Mouse (Mus musculus) MEL (cell line): Measurements from ENCODE around the gene Tmem145. TPM values are rescaled to one million over a fixed set of nuclear protein-coding genes. Genes with fewer than 3 reads are reported as not detected.
A peak's percentile ranks its signal among the peaks of the same experiment; 100 is the strongest.

Experiments
- DNase-seq: peaks from one replicate; pipeline ENCODE4 v3.0.0; 2011; ENCODE audit warnings: low read depth, low spot score
- H3K27ac ChIP-seq: 2 replicates; pipeline ENCODE4 v1.5.1; 2012; ENCODE audit warnings: low read depth, mild to moderate bottlenecking, control low read depth, low read length, moderate library complexity; ENCODE audit not compliant: control insufficient read depth
- H3K27me3 ChIP-seq, 2 experiments: fragments of 150-350 bp in 1 of 2; sonication (generic) in 1 of 2; 2 replicates each; pipeline ENCODE4 v1.6.1; 2012; ENCODE audit warnings: low read length in 2 of 2, mild to moderate bottlenecking in 2 of 2, improper control_type of control experiment in 1 of 2, moderate library complexity in 1 of 2; ENCODE audit not compliant: insufficient read depth in 2 of 2, control insufficient read depth in 1 of 2
- H3K36me3 ChIP-seq, 2 experiments: 2 replicates each; pipeline ENCODE4 v1.6.1; 2012 to 2014; ENCODE audit warnings: low read length in 2 of 2, improper control_type of control experiment in 1 of 2, inconsistent platforms in 1 of 2, mild to moderate bottlenecking in 1 of 2; ENCODE audit not compliant: insufficient read depth in 2 of 2, control insufficient read depth in 1 of 2
- H3K4me1 ChIP-seq, 2 experiments: fragments of 150-350 bp in 1 of 2; sonication (generic) in 1 of 2; 2 replicates each; pipeline ENCODE4 v1.6.1; 2012; ENCODE audit warnings: low read length in 2 of 2, improper control_type of control experiment in 1 of 2, mild to moderate bottlenecking in 1 of 2; ENCODE audit not compliant: insufficient read depth in 2 of 2, control insufficient read depth in 1 of 2
- H3K4me3 ChIP-seq, 2 experiments: fragments of 150-350 bp in 1 of 2; sonication (generic) in 1 of 2; 2 replicates each; pipeline ENCODE4 v1.5.1; 2012; ENCODE audit warnings: low read depth in 2 of 2, low read length in 2 of 2, mild to moderate bottlenecking in 2 of 2, moderate library complexity in 2 of 2, control low read depth in 1 of 2, improper control_type of control experiment in 1 of 2; ENCODE audit not compliant: control insufficient read depth in 1 of 2, insufficient read depth in 1 of 2
- H3K79me2 ChIP-seq: 2 replicates; pipeline ENCODE4 v1.6.1; 2012; ENCODE audit warnings: mild to moderate bottlenecking, low read length, moderate library complexity; ENCODE audit not compliant: control insufficient read depth, poor library complexity, insufficient read depth
- H3K9ac ChIP-seq: 2 replicates; pipeline ENCODE4 v1.6.1; 2012; ENCODE audit warnings: low read depth, mild to moderate bottlenecking, control low read depth, low read length, moderate library complexity; ENCODE audit not compliant: control insufficient read depth, poor library complexity, severe bottlenecking
- H3K9me3 ChIP-seq: fragments of 150-350 bp; sonication (generic); replicated peaks from 2 replicates; pipeline ENCODE4 v1.6.1; 2012; ENCODE audit warnings: mild to moderate bottlenecking, low read length, improper control_type of control experiment, moderate library complexity; ENCODE audit not compliant: insufficient read depth
- BHLHE40 ChIP-seq: IDR thresholded peaks from 2 replicates; pipeline ENCODE4 v1.6.1; 2012; ENCODE audit warnings: low read depth, mild to moderate bottlenecking, inconsistent platforms, low read length, improper control_type of control experiment, borderline replicate concordance
- CHD1 ChIP-seq: IDR thresholded peaks from 2 replicates; pipeline ENCODE4 v1.6.1; 2012; ENCODE audit warnings: low read depth, mild to moderate bottlenecking, inconsistent platforms, low read length, improper control_type of control experiment
- CHD2 ChIP-seq: IDR thresholded peaks from 2 replicates; pipeline ENCODE4 v1.6.1; 2011; ENCODE audit warnings: low read length, improper control_type of control experiment
- ELF1 ChIP-seq: IDR thresholded peaks from 2 replicates; pipeline ENCODE4 v1.6.1; 2014; ENCODE audit warnings: low read depth, mild to moderate bottlenecking, inconsistent platforms, low read length, improper control_type of control experiment, moderate library complexity
- ETS1 ChIP-seq: IDR thresholded peaks from 2 replicates; pipeline ENCODE4 v1.6.1; 2012; ENCODE audit warnings: low read depth, mild to moderate bottlenecking, inconsistent platforms, low read length, improper control_type of control experiment, moderate library complexity
- GABPA ChIP-seq: IDR thresholded peaks from 2 replicates; pipeline ENCODE4 v1.6.1; 2012; ENCODE audit warnings: low read depth, mild to moderate bottlenecking, inconsistent platforms, low read length, improper control_type of control experiment, moderate library complexity
- GATA1 ChIP-seq: IDR thresholded peaks from 2 replicates; pipeline ENCODE4 v1.6.1; 2011; ENCODE audit warnings: low read depth, low read length, improper control_type of control experiment
- KAT2A ChIP-seq: conservative IDR thresholded peaks from 2 replicates; pipeline ENCODE4 v1.6.1; 2012; ENCODE audit warnings: low read depth, low read length, improper control_type of control experiment, inconsistent platforms
- MAFK ChIP-seq: IDR thresholded peaks from 2 replicates; pipeline ENCODE4 v1.6.1; 2011; ENCODE audit warnings: low read depth, mild to moderate bottlenecking, low read length, improper control_type of control experiment, borderline replicate concordance
- MAZ ChIP-seq: IDR thresholded peaks from 2 replicates; pipeline ENCODE4 v1.6.1; 2012; ENCODE audit warnings: low read depth, mild to moderate bottlenecking, inconsistent platforms, low read length, improper control_type of control experiment
- MEF2A ChIP-seq: IDR thresholded peaks from 2 replicates; pipeline ENCODE4 v1.6.1; 2014; ENCODE audit warnings: low read depth, mild to moderate bottlenecking, inconsistent platforms, low read length, improper control_type of control experiment; ENCODE audit not compliant: poor library complexity, insufficient replicate concordance, severe bottlenecking; ENCODE audit errors: extremely low read depth
- MXI1 ChIP-seq: IDR thresholded peaks from 2 replicates; pipeline ENCODE4 v1.6.1; 2011; ENCODE audit warnings: mild to moderate bottlenecking, low read depth, low read length, improper control_type of control experiment
- MYC ChIP-seq: IDR thresholded peaks from 2 replicates; pipeline ENCODE4 v1.6.1; 2011; ENCODE audit warnings: low read depth, mild to moderate bottlenecking, low read length, improper control_type of control experiment, moderate library complexity
- NELFE ChIP-seq: IDR thresholded peaks from 2 replicates; pipeline ENCODE4 v1.6.1; 2011; ENCODE audit warnings: low read depth, low read length, improper control_type of control experiment
- NRF1 ChIP-seq: IDR thresholded peaks from 2 replicates; pipeline ENCODE4 v1.6.1; 2014; ENCODE audit warnings: low read depth, mild to moderate bottlenecking, inconsistent platforms, low read length, improper control_type of control experiment, moderate library complexity; ENCODE audit not compliant: poor library complexity, insufficient read depth, severe bottlenecking
- POLR2A ChIP-seq, 2 experiments: IDR thresholded peaks; 2 replicates each; pipeline ENCODE4 v1.6.1; 2011 to 2012; ENCODE audit warnings: low read length in 2 of 2, mild to moderate bottlenecking in 2 of 2, control low read depth in 1 of 2, improper control_type of control experiment in 1 of 2, low read depth in 1 of 2, moderate library complexity in 1 of 2; ENCODE audit not compliant: control insufficient read depth in 1 of 2, insufficient read depth in 1 of 2, poor library complexity in 1 of 2
- POLR2AphosphoS2 ChIP-seq: IDR thresholded peaks from 2 replicates; pipeline ENCODE4 v1.6.1; 2011; ENCODE audit warnings: low read length, improper control_type of control experiment
- POLR2AphosphoS5 ChIP-seq: IDR thresholded peaks from 2 replicates; pipeline ENCODE4 v1.6.1; 2012; ENCODE audit warnings: low read depth, borderline replicate concordance, mild to moderate bottlenecking, inconsistent platforms, low read length, moderate library complexity, mixed read lengths
- RAD21 ChIP-seq: IDR thresholded peaks from 2 replicates; pipeline ENCODE4 v1.6.1; 2011; ENCODE audit warnings: mild to moderate bottlenecking, low read depth, low read length, improper control_type of control experiment
- SMC3 ChIP-seq: IDR thresholded peaks from 2 replicates; pipeline ENCODE4 v1.6.1; 2011; ENCODE audit warnings: low read depth, low read length, improper control_type of control experiment
- UBTF ChIP-seq: IDR thresholded peaks from 2 replicates; pipeline ENCODE4 v1.6.1; 2012; ENCODE audit warnings: low read depth, mild to moderate bottlenecking, inconsistent platforms, low read length, improper control_type of control experiment, moderate library complexity, borderline replicate concordance; ENCODE audit not compliant: insufficient read depth
- USF1 ChIP-seq: IDR thresholded peaks from 2 replicates; pipeline ENCODE4 v1.6.1; 2014; ENCODE audit warnings: low read depth, mild to moderate bottlenecking, inconsistent platforms, low read length, improper control_type of control experiment, moderate library complexity
- USF2 ChIP-seq, 2 experiments: IDR thresholded peaks; 2 replicates each; pipeline ENCODE4 v1.6.1; 2011 to 2012; ENCODE audit warnings: improper control_type of control experiment in 2 of 2, low read length in 2 of 2, borderline replicate concordance in 1 of 2, inconsistent platforms in 1 of 2, low read depth in 1 of 2, mild to moderate bottlenecking in 1 of 2; ENCODE audit not compliant: insufficient read depth in 1 of 2
- ZMIZ1 ChIP-seq: IDR thresholded peaks from 2 replicates; pipeline ENCODE4 v1.6.1; 2012; ENCODE audit warnings: low read depth, mild to moderate bottlenecking, inconsistent platforms, low read length, improper control_type of control experiment, moderate library complexity
- ZNF384 ChIP-seq: IDR thresholded peaks from 2 replicates; pipeline ENCODE4 v1.6.1; 2012; ENCODE audit warnings: low read depth, mild to moderate bottlenecking, inconsistent platforms, low read length, improper control_type of control experiment
- polyA plus RNA-seq, 2 experiments: library from polyadenylated mRNA; stranded (reverse) in 1 of 2; unstranded in 1 of 2; fragments of >175 nt in 1 of 2; fragments of >200 nt in 1 of 2; gene quantifications; 2 replicates each; pipeline versions ENCODE4 v1.2.1 to v1.2.4; 2012; ENCODE audit warnings: low replicate concordance in 2 of 2, low read depth in 1 of 2; ENCODE audit not compliant: insufficient read length in 2 of 2, insufficient read depth in 1 of 2, missing spikeins in 1 of 2
- total RNA-seq: library from RNA; depleted of rRNA; stranded (reverse); fragments of 300-350 nt; gene quantifications from 2 replicates; pipeline ENCODE4 v1.2.3, GENCODE M21; 2012

Tmem145 gene
- total and polyA plus RNA-seq, 3 experiments = not detected

DNA sequence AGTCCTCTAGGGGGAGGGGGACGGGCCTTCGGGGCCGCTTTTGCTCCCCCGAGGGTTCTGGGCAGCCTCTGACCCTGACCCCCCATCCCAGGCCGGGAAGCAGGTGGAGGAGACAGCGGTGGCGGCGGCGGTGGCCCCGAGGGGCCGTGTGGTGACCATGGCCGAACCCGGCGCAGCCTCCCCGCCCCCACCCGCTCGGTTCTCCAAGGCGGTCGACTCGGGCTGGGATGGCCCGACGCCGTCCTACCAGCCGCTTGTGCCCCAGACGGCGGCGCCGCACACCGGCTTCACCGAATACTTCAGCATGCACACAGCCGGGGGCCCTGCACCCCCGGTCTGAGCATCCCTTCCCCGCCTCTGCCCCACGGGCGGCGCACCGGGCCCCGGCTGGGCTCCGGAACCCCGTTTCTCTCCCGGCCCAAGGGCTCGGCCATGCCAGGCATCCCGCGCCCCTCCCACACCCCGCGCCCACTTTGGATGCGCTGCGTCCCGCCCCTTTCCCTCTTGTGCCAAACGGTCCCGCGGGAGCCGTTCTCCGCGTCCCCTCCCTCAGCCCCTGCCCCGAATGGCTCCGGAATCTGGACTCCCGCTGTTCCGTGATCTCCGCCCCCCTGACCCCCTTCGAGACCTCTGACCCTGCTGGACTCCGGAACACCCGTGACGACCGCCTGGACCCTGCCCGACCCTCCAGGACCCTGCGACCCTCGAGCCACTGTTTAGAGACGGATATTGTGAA lies 9.6 kb downstream of the Tmem145 start:
- Histone ChIP-seq H3K9ac (no peak overlapping the region), H3K9me3 (no peaks in the 10 kb centered on the region), H3K27ac (no peak overlapping the region), H3K79me2 (peaks cover 7% of the 10 kb centered on the region; the same call in 1 of the 2 replicates), H3K4me3 (no peak overlapping the region), H3K27me3 (peaks cover 0 to 2% of the 10 kb centered on the region in 2 experiments; a peak in 3 of 4 replicates), H3K36me3 (peaks cover 0 to 3% of the 10 kb centered on the region in 2 experiments; a peak in 2 of 4 replicates), H3K4me1 (peaks cover 0 to 10% of the 10 kb centered on the region in 2 experiments; a peak in 2 of 4 replicates)
- DNase-seq = no peak
- no peak for TF ChIP-seq CHD1
- TF ChIP-seq GATA1 = no peak
- TF ChIP-seq ELF1 = no peak
- no peak for TF ChIP-seq USF2 (IDR thresholded peaks at IDR 0.05; ENCODE audit: borderline replicate concordance in 1 of 2, insufficient read depth in 1 of 2, low read depth in 1 of 2, low read length in 2 of 2)

DNA sequence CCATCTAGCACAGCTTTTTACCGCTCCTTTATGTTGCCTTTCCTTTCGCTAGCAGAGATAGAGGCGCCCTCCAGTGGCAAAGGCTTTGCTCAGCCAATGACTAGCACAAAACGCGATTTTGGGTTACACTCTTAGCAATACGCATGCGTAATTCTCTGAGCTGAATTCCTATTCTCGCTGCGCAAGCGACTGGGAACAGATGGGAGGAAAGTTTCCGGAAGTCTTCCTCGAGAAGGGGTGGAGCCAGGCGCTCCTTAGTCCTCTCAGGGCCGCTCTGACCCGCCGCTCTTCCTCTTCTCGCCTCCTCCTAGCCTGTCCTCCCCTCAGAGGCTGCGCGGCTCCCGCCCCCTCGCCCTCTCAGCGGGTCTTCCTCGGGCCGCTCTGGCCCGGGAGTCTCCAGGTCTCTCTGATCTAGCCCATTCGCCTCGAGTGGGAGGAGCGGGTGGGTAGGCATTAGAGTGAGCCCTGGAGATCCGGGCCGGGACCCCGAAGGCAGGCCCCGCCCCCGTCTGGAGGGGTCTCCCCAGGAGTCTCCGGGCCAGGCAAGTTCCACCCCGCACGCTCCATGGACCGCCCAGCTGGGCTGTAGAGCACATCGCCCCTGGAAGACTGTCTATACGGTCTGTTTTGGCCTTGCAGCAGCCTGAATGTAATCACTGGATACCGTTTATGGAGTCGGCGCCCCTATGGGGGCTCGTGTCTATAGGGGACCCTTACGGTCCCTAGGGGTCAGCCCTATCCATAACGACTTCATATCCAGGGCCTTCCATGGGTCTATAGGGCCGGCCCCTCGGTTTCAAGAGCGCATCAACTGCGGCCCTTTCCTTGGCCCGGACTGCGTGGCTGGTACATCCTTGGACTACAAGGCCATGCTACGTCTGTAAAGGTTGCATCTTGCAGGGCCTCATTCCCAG lies 10.9 kb downstream of the Tmem145 start, which contains the start of gene Megf8:
TSS of gene Megf8 (plus strand) at position 633 of the 914 bp plus-strand sequence.
- Histone ChIP-seq H3K27ac (peak within 1 kb of the TSS; percentile 21), H3K9ac (peak within 1 kb of the TSS; percentile 78), H3K9me3 (no peaks in the 10 kb centered on the region), H3K4me3 (peak within 1 kb of the TSS; percentile 72 to 88), H3K79me2 (peaks cover 7% of the 10 kb centered on the region), H3K27me3 (peaks cover 0 to 2% of the 10 kb centered on the region in 2 experiments; a peak in 3 of 4 replicates), H3K4me1 (peaks cover 0 to 10% of the 10 kb centered on the region in 2 experiments; a peak in 2 of 4 replicates), H3K36me3 (peaks cover 0 to 3% of the 10 kb centered on the region in 2 experiments; a peak in 2 of 4 replicates)
- peak; percentile 99 for DNase-seq
- TF ChIP-seq CHD2 = no peak
- TF ChIP-seq ELF1 = peak; percentile 93
- TF ChIP-seq MXI1 = peak; percentile 11
- no peak for TF ChIP-seq BHLHE40
- peak; percentile 90 for TF ChIP-seq NRF1
- TF ChIP-seq MYC = 0 out of 2 replicates have a peak, but pooled peaks have one; percentile 58
- no peak for TF ChIP-seq POLR2AphosphoS5
- TF ChIP-seq MAZ = no peak; the same call in 1 of the 2 replicates
- TF ChIP-seq UBTF = 0 out of 2 replicates have a peak, but pooled peaks have one; percentile 53
- TF ChIP-seq MAFK = no peak
- TF ChIP-seq ETS1 = 0 out of 2 replicates have a peak, but pooled peaks have one; percentile 53
- TF ChIP-seq SMC3 = peak; percentile 96
- TF ChIP-seq RAD21 = peak; percentile 93
- no peak for TF ChIP-seq ZNF384
- TF ChIP-seq KAT2A = no peak; the same call in 1 of the 2 replicates
- peak; percentile 45; the same call in 1 of the 2 replicates for TF ChIP-seq ZMIZ1
- TF ChIP-seq NELFE = peak; percentile 54
- no peak; the same call in 1 of the 2 replicates for TF ChIP-seq CHD1
- peak; percentile 53 to 65; a peak in 1 of 4 replicates for TF ChIP-seq POLR2A (IDR thresholded peaks at IDR 0.05; ENCODE audit: control insufficient read depth in 1 of 2, insufficient read depth in 1 of 2, low read depth in 1 of 2, low read length in 2 of 2, poor library complexity in 1 of 2)
- TF ChIP-seq MEF2A = no peak
- TF ChIP-seq GATA1 = no peak
- TF ChIP-seq GABPA = no peak
- no peak for TF ChIP-seq POLR2AphosphoS2
- no peak for TF ChIP-seq USF1
